Mouse (Mus musculus) kidney, adult 8-10 months (tissue): Measurements from ENCODE around the gene Pde4b.

Source experiments
- DNase-seq, 2 experiments: peaks; one replicate each; pipeline ENCODE4 v3.0.0; 2022

Pde4b gene

DNA sequence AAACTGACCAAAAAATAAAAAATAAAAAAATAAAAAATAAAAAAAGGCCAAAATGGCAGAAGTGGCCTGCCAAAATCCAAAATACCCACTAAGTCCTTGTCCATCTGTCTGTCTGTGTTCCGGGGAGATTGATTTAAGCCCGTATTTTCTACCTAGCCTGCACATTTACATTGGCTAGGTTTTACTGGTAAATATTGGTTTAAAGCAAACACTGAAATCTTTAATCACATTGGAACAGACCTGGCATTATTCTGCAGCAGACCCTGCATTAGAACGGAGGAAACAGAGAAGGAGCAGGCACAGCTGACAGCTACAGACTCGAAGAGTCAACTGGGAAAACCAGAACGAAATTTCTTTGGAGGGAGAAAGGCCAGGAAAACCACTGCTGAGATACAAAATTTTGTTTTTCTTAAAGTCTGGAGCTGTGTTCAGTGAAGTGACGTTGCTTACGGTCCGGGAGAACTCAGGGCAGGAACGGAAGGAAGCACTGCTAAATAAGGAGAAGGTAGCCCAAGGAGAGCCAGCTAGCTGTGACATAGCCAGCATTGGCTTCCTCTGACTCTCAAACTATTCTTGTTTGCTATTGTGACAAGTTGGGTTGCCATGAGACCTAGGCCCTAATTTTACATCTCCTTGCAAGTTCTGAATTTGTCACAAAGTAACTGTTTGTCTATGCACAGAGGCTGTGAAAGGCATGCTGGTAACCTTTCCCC lies 470.3 kb downstream of the Pde4b start:
- no peak for DNase-seq

DNA sequence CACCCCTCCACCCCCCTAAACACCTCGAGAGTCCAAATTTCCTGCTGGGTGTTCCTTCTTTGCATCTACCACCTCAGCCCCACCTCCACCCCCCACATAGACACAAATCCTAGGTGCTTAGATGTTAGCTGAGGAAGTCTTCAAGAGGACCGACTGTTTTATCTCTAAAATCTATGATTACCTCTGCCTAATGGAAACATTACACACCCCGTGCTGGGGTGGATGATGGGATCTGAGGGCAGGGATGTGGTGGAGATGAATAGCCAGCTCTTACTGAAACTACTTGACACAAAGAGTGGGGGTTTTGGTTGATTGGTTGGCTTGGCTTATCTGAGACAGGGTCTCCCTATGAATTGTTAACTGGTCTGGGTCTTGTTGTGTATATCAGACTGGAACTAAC lies 471.0 kb downstream of the Pde4b start:
- no peak for DNase-seq

DNA sequence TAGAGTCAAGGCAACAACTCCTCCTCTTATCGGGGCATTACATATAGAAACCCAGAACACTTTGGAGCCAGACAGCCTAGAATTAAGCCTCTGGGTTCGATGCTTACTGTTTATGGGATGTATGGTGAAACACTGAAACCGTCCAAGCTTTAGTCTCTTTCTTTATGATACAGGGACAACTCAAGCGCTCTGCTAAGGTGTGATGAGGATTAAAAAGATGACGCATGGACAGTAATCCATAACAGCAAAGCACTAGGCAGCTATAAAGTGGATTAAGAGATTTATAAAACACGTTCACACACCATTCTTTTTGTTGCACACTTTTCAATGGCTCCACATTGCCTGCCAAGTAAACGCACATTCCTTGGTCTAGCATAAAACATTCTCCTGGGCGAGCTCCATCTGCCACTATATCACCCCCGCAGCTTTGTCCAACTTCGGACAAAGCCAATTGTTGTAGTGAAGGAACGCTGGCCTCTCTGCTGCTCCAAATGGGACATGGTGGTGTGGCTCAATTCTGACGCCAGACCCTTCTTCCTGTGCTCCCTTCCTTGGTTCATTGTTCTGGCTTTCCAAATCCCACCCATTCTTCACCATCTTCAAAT lies 473.4 kb downstream of the Pde4b start:
- DNase-seq, result no peak

DNA sequence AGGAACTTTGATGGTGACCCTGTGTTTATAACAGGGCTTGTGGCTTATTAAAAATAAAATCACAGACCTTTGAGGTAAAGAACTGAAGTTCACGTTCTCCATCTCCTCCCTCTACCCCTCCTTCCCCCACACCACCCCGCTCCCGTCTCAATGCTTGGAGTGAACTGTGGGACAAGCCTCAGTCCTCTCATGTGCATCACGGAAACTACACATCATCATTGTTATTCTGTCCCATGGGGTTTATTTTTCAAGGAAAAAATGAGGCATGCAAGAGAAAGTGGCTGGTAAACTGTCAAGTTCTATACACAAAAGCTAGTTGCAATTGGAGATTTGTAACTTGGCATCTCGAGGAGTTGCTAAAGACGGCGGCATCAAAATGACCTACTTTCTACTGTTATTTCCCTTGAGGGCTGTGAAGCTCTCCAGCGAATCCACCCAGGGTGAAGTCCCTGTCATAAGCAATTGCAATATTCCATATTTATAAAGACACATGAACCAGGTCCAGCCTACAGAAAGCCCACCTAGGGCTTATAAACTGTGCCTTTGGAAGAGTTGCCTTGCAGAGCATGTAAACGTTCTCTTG lies 476.0 kb downstream of the Pde4b start:
- DNase-seq, result no peak

DNA sequence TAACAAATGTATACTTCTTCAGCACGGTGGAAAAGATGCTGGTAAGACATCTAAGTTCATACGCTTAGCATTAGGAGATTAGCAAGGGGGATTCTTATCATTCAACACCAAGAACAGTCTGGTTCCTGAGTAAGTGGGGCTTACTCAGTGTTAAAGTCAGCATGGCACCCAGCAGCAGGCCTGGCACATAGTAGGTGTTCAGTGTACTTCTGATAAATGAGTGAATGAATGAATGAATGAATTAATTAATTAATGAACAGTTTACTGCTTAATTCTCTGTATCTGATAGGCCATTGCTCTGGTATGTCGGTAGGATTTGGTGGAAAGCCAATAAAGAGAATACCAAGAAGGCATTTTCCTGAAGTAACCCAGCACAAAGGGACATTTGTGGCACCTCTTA lies 476.9 kb downstream of the Pde4b start:
- no peak for DNase-seq

DNA sequence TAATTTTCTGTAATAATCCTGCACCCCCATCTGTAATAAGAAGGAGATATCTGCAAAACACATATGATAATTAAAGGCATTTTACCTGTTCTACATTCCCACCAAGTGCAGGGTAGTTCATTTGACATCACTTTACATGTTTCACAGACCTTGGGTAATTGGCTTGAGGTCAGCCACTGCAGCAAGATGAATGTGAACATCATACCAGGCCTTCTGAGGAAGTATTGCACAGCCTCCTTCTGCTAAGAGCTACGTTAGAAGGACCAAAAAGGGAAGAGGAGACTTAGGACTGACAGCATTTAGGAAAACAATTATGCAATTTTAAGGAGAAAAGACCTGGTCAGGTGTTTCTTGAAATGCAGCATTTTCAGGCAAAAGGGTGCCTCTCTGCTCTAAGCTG lies 479.1 kb downstream of the Pde4b start:
- no peak for DNase-seq

DNA sequence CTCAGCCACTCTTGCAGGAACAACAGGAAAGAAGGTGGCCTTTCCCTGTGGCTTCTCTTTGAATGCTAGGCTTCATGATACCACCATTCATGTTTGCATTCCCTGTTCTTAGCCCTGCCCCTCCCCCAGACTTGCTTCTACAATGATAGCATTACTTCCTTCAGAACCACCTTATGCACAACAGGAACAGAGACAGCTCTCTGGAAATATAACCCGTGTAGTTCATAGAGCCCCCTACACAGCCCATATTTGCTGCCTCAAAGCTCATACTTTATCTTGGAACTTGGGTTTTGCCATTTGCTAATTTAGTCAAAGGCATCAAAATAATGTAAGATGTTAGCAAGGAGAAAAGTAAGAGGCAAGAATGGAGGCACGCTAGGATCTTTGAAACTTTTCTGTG lies 479.8 kb downstream of the Pde4b start:
- DNase-seq, result no peak

DNA sequence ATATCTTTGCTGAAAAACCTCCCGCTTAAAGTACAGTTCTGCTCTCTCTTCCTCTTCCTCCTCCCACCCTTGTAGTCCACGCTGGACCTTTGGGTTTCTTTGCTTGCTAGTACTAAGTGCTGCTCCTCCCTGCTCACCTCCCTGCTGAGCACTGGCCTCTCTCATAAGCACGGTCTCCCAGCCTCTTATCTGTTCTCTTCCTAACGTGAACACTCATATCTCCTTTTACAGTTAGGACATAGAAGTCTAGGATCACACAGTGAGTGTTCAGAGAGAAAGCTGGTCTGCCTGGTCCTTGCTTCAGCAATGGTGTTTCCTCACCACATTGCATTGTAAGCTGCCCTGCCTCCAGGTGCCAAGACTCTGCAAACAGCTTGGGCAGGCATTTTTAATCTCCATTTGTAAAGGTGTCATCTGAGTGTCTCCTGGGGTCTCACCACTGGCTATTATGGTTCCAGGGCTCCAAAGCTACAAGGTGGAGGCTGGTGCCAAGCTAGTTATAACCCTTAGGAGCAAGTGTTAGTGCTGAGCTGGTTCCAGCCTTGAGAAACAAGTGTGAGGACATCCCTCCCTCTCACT lies 480.4 kb downstream of the Pde4b start:
- DNase-seq, result no peak

DNA sequence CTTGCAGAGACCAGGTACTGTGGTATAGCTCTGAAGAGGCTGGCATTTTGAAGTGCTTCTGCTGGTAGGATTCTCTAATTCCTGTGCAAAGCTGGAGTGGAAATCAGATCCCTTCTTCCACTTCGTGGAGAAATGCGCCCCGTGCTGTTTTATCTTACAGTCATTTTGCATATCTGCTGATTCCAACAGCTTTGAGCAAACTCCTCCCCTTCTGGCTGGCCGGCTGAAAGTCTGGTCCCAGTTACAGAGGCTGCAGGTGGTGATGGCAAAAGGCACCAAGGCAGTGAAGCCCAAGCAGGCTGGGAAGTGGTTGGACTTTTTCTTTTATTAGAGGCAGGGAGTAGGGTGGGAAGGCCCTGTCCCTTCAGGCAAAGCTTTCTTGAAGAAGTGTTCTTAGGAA lies 481.2 kb downstream of the Pde4b start:
- DNase-seq, result peak; percentile 72

DNA sequence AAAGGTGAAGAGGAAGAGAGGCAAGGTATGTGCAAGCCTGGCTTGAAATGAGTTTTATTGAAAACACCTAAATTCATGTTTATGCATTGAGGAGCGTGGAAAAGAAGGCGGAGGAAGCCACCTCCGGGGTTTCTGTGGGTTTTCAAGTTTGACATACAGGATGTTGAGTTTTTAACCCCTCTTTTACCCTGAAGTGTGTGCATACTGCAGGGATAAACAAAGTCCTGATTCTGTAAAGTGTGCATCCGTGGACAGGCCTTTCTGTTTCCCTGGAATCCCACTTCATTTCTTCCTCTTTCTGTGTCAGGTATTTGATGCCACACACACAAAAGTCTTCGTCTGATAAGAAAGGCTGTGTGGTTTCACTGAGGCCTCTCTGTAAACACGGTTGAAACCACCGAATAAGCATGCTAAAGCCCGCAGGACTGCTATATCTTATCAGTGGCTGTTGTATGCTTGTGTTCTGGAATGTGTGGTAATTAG lies 481.8 kb downstream of the Pde4b start:
- DNase-seq, result no peak

DNA sequence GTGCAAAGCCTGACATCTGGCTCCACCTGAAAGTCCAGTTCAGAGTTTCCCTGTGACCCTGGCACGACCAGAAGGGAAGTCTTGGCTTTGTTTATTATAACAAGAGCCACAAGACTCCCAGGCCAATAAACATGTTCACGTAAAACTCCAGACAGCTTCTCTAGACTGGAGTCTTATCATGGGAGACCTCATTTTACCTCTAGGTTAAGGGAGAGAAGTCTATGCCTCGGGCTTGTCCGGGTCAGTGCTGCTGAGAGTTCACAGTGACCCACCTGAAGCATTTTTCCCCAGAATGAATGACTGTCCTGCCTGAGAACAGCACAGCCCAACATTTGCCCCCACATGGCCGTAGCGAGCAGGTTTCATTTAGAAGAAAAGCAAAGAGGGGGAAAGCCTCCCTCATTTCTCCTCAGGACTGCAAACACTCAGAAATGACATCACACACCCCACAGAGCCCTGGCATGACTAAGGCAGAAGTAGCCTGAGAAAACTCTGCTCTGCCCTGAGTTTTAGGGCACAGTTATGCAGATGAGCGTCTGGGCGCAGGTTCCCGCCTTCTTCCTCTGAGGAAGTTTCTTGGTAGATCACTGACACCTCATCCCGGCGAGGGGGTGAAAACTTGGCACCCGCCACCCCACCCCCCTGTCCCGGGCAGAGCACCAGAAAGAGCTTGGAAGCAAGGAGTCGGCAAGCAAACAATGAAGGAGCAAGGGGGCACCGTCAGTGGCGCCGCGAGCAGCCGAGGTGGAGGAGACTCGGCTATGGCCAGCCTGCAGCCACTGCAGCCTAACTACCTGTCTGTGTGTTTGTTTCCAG lies 482.8 kb downstream of the Pde4b start:
- peak; percentile 59 to 64 for DNase-seq

DNA sequence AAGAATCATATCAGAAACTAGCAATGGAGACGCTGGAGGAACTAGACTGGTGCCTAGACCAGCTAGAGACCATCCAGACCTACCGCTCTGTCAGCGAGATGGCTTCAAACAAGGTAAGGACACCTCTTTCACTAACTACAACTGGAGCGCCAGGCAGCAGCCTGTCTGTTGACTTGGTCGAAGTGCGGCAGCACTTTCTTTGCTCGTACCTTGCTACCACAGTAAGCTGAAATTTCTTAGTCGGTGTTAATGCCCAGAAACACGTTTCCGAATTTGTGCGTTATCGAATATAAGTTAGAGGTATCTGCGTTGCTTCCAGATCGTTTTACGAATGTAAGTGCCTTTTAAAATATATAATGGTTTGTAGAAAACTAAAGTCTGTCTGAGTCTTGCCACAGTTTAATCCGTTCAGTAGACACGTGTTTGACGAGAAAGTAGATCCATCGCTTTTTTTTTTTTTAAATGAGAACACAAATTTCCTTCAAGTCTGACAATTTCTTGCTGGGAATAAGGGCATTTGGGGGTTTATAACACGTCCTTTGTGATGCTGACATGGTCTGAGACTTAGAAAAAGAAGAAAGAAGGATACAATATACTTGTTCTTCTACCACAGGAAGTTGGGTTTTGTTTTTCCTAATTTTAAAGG lies 483.5 kb downstream of the Pde4b start:
- DNase-seq, result peak in 1 of 2 experiments; percentile 45

DNA sequence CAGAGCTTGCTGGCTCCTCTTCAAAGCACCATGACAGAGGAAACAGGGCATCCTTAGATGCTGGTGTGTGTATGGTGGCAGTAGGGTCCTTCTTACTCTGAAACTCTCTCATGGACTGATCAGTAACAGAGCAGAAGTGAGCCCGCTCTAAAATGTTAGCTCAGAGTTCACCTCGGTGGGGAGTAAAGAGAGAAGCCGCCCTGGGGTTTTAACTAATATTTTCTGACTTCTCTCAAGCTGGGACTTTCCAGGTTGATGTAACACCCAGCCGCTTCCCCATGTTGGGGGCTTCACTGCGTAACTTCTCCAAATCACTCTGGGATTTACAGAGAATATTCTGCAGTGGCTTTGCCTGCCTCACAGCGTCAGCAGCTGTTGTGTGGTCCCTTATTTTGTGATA lies 484.7 kb downstream of the Pde4b start:
- no peak for DNase-seq

DNA sequence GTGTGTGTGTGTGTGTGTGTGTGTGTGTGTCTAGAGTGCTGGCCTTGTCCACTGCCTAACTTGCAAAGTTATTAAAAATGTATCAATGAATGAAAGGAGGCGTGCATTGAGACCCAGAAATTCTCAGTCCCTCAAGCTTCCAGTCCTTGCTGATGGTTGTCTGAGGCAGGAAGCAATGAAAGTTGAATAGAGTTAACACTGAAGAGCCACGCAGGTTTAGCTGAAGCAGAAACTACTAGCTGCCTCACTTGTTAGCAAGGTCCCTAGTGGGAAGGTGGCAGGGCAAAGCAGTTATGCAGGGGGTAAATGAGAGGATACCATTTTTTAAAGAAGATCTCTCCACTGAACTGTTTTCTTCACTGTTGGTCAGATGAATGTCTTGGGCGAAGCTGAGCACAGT lies 485.2 kb downstream of the Pde4b start:
- DNase-seq, result no peak

DNA sequence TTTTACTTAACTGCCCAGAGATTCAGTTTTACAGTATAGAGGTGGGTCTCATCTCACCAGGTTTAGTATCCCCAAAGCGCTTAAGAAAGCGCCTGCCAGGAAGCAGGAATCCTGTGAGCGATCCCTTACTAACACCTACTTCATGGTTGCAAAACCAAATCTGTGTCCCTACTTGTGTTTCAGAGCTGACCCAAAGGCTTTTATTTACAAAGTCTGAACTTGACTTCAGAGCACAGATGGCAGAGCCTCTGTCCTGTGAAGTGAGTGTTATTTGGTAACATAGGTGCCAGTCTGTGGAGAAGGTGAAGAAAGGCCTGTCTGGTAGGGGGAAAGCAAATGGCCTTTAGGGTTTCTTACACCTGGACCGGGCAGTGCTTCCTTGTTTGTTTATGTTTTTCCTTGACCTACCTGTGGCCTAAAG lies 486.0 kb downstream of the Pde4b start:
- no peak for DNase-seq

DNA sequence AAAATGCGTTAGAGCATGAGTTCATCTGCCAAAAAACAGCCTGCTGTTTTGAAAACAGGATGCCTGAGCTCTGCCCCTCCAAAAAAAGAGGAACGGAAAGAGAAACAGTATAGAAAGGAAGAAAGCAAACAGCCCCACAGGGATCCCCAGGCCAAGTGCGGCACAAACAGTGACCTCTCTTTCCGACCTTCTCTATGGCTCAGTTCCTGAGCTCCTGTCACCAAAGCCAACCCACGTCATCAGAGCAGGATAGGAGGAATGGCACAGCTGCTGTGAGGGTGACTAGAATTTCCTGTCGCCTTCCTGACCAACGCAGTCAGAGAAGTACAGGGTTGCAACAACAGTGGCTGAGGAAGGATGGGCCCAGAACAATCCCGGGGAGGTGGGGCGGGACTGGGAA lies 486.9 kb downstream of the Pde4b start:
- DNase-seq, result peak; percentile 32 to 34

DNA sequence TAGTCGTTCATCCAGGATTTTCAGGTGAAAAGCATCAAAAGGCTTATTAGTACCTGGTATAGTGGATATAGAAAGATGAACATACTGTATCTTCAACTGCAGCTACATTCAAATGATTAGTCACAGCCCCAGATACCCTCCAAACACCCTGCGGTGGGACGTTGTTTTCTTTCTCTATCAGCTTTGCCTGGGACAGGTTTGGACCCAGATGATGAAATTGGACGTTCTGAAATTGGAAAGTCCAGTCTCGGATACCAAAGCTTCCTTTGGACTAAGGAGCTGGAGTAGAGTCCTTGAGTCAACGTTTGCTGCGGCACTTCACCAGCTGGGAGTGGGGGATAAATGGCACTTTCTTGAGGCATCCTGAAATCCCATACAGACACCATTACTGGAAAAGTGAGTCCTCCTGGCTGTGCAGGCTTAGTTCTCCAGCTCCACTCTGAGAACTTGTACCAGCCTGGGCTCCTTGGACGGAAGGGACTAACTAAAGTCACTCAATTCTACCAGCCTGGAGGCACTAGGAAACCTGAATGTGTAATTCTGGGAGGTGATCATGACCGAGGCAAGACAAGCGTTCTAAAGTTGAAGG lies 487.4 kb downstream of the Pde4b start:
- DNase-seq, result no peak

DNA sequence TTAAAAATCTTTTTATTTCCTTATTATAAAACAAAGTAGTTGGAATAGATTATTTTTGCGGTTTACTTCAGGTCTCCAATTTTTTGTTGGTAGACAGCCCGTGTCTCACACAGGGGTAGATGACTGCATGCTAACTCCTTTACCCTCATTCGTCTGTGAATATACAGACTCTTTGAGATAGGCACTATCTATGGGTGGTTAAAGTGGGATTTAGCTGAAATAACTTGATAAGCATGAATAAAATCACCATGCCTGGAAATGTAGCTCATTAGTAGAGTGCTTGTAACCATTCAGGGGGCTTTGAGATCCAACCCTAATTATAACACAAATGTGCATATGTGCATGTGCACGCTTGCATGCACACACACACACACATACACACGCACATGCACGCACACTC lies 488.8 kb downstream of the Pde4b start:
- no peak for DNase-seq

DNA sequence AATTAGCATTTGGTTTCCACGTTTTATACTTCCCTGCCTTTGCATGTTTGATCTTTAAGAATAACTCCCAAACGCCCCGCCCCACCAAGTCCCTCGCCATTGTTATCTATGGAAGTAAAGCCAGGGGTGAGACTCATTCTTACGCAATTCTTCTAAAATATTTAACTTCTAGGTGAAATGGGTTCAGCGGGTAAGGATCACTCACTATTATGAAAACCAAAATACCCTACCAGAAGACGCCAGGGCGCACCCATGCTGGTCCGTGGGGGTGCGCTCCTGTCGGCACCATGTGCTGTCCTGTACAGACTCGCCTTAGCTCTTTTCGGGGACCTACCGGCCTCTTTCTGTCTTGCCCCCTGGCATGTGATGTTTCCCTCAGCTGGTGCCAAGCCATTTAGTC lies 490.3 kb downstream of the Pde4b start:
- no peak for DNase-seq

DNA sequence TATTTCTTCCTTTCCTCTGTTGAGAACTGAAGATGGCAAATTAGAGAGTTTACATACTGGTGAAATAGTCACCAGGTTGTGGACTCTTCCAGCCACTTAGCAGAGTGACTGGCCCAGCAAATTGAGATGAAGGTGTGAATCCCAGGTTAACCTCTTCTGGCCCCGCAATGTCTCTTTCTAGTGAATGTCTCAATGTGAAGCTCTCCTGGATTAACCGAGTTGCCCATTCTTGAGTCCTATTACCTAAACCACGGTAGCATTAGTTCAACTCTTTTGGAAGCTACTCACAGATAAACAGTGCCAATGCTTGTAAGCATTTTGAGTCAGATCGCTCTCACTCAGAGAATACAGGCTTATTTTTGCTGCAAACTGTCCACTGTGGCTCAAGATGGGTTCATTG lies 491.7 kb downstream of the Pde4b start:
- DNase-seq, result no peak

DNA sequence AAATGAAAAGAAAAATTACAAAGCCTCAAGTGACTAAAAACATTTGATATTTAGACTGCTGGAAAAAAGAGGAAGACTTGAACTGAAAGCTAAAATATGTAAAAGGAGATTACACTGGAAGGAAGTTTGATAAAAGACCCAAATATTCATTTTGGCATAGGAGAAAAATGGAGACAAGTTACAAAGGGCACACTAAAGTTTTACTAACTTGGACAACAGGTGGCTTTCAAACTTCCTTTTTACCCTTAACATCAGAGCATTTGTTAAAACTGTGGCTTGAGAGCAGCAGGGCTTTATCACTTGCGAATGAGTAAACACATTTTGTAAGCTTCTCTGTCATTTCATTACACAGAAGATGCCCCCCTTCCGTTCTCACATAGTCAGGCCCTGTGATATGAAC lies 492.4 kb downstream of the Pde4b start:
- DNase-seq, result no peak

DNA sequence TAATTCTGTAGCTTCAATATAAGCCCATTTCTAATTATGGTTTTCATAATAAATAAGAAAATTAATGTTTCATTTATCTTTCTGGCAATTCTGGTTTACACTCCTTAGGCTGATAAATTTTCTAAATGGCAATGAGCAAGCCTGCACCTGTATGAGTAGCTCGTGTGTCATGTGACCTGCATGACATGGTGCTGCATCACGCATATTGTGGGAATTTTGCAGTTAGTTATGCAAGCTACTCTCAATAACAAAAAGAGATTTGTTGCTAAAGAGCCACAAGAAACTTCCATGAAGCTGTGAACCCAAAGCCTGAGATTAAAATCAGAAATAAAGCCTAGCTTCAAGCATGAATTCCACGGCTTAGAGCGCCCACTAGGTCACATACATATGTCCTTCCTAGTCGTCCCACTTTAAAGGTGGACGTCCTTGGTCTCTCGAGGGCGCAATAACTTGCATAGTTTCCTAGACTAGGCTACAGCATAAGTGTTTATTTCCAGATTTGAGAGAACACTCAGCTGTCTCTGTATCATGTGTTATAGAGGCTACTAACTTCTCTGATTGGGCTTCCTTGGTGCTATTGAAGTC lies 494.9 kb downstream of the Pde4b start:
- no peak for DNase-seq
